Mouse (Mus musculus): ENCODE measurements around the gene Slc2a6. TPM values are rescaled to one million over a fixed set of nuclear protein-coding genes. Genes with fewer than 3 reads are reported as not detected.
A peak's percentile ranks its signal among the peaks of the same experiment; 100 is the strongest.

Slc2a6 gene
- polyA plus RNA-seq, 1 experiment from 2014 or later: 2.9 TPM

GRCm38 (mm10) chr2:27045979-27046770 is 18.4 kb upstream of the Slc2a6 start:
- Histone ChIP-seq H3K27ac (no peak overlapping the region), H3K4me3 (ENCODE audit: inconsistent target) (no peak overlapping the region), H3K36me3 (ENCODE audit: inconsistent target) (no peaks in the 10 kb centered on the region), H3K79me2 (ENCODE audit: inconsistent target) (no peaks in the 10 kb centered on the region)
- WGBS (ENCODE audit: missing documents): 81% methylated on average over 8 of the region's 8 CpGs

GRCm38 (mm10) chr2:27044641-27045040 is 16.8 kb upstream of the Slc2a6 start:
- H3K4me3 ChIP-seq (ENCODE audit: inconsistent target): no peak overlapping the region
- no peaks in the 10 kb centered on the region for H3K36me3 ChIP-seq (ENCODE audit: inconsistent target)
- 76% methylated on average over 3 of the region's 3 CpGs for WGBS (ENCODE audit: missing documents)
- H3K27ac ChIP-seq: no peak overlapping the region
- H3K79me2 ChIP-seq (ENCODE audit: inconsistent target): no peaks in the 10 kb centered on the region

DNA sequence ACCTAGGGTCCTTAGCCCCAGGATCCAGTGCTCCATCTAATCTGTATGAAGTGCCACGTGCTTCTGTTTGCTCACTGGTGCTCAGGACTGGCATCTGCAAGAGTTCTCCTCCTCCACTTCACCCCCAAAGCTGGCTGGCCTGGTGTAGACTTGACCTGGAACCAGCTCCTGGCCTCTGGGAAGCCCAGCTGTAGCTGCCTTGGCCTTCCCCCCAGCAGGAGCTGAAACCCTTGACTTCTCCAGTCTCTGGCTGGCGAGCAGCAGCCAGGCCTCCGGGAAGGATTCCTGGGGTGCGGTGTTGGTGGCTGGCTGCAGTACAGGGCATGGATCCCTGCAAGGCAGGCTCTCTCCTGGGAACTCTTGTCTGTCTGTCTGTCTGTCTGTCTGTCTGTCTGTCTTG is 16.4 kb upstream of the Slc2a6 start:
- H3K79me2 ChIP-seq (ENCODE audit: inconsistent target): no peaks in the 10 kb centered on the region
- no peaks in the 10 kb centered on the region for H3K36me3 ChIP-seq (ENCODE audit: inconsistent target)
- no peak overlapping the region for H3K27ac ChIP-seq
- 92% methylated on average over 4 of the region's 4 CpGs for WGBS (ENCODE audit: missing documents)
- no peak overlapping the region for H3K4me3 ChIP-seq (ENCODE audit: inconsistent target)

- Histone ChIP-seq H3K27ac (no peak overlapping the region), H3K79me2 (ENCODE audit: inconsistent target) (no peaks in the 10 kb centered on the region), H3K36me3 (ENCODE audit: inconsistent target) (no peaks in the 10 kb centered on the region), H3K4me3 (ENCODE audit: inconsistent target) (no peak overlapping the region)
- WGBS (ENCODE audit: missing documents): 68% methylated on average over 2 of the region's 3 CpGs
These were observed 15.7 kb upstream of the Slc2a6 start for GRCm38 (mm10) chr2:27043461-27043860.

GRCm38 (mm10) chr2:27042131-27042844 is 14.5 kb upstream of the Slc2a6 start:
- Histone ChIP-seq H3K4me3 (ENCODE audit: inconsistent target) (no peak overlapping the region), H3K27ac (no peak overlapping the region), H3K36me3 (ENCODE audit: inconsistent target) (no peaks in the 10 kb centered on the region), H3K79me2 (ENCODE audit: inconsistent target) (no peaks in the 10 kb centered on the region)
- 63% methylated on average over 8 of the region's 8 CpGs for WGBS (ENCODE audit: missing documents)

DNA sequence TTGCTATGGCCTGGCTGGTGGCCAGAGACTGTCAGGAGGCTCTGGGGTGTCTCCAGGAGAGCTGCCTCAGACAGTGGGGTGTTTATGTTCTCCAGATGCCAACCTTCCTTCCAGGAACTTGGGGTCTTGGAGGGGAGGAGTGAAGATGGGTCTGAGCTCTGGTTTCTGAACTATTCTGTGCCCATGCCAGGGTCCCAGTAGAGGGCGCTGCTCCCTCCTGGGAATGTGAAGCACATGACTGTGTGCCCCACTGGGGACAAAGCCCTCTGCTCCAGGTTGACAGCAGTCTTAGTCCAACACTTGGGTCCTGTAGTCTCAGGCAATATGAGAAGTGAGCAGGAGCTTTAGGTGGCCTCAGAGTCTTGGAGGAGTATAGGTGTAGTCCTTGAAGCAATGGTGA is 11.5 kb upstream of the Slc2a6 start:
- WGBS (ENCODE audit: missing documents): 11% methylated on average over 1 of the region's 1 CpGs
- no peak overlapping the region for H3K27ac ChIP-seq
- H3K4me3 ChIP-seq (ENCODE audit: inconsistent target): no peak overlapping the region
- no peaks in the 10 kb centered on the region for H3K79me2 ChIP-seq (ENCODE audit: inconsistent target)
- no peaks in the 10 kb centered on the region for H3K36me3 ChIP-seq (ENCODE audit: inconsistent target)

DNA sequence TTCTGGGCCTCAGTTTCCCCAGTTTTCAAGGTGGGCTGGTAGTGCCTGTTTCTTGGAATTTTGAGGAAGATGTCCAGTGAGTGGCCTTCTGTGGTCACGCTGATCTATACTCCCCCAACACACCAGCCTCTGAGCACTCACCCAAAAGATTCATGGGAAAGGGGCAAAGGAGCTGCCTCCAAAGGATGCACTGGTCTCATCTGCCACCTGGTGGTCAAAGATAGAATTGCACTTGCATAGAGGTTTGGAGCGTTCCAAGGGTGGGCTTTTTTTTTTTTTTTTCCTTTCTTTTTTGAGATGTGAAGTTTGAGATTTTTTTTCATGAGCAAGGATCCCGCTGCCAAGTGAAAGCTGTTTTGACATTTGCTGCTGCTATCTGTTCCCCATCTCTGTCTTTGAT is 10.8 kb upstream of the Slc2a6 start:
- Histone ChIP-seq H3K27ac (no peak overlapping the region), H3K79me2 (ENCODE audit: inconsistent target) (no peaks in the 10 kb centered on the region), H3K36me3 (ENCODE audit: inconsistent target) (no peaks in the 10 kb centered on the region), H3K4me3 (ENCODE audit: inconsistent target) (no peak overlapping the region)
- WGBS (ENCODE audit: missing documents): 0% methylated on average over 3 of the region's 3 CpGs

DNA sequence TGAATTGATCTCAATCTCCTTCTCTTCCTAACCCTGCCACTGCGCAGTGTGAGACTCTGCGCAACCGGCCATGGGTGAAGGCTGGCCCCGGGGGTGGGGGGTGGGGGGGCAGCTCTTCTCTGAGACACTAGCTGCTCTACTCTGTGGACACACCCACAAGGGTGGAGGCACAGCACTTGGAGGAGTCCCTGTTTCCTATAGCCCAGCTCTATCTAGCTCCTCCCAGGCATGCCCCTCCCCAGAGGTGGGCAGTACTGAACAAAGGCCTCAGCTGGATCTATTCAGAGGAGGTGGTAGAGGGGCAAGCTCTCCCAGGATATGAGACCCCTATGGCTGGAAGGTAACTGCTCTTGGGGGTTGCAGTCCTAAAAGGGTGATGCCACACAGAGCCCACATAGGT is 9.2 kb upstream of the Slc2a6 start:
- H3K36me3 ChIP-seq (ENCODE audit: inconsistent target): no peaks in the 10 kb centered on the region
- no peak overlapping the region for H3K4me3 ChIP-seq (ENCODE audit: inconsistent target)
- no peaks in the 10 kb centered on the region for H3K79me2 ChIP-seq (ENCODE audit: inconsistent target)
- H3K27ac ChIP-seq: no peak overlapping the region
- WGBS (ENCODE audit: missing documents): 83% methylated on average over 4 of the region's 4 CpGs

- WGBS (ENCODE audit: missing documents): 58% methylated on average over 3 of the region's 3 CpGs
- no peak overlapping the region for H3K4me3 ChIP-seq (ENCODE audit: inconsistent target)
- no peaks in the 10 kb centered on the region for H3K79me2 ChIP-seq (ENCODE audit: inconsistent target)
- H3K27ac ChIP-seq: no peak overlapping the region
- no peaks in the 10 kb centered on the region for H3K36me3 ChIP-seq (ENCODE audit: inconsistent target)
These were observed 8.2 kb upstream of the Slc2a6 start for GRCm38 (mm10) chr2:27036003-27036402.

DNA sequence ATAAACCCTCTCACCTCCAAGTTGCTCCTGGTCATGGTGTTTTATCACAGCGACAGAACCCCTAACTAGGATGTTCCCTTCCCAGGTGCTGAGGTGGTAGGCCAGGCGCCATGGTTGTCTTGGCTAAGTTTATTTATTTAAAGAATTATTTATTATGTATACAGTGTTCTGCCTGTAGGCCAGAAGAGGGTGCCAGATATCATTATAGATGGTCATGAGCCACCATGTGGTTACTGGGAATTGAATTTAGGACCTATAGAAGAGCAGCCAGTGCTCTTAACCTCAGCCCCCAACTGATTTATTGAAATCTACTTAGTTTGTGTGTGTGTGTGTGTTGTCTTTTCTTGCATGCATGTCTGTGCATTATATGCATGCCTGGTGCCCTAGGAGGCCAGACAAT is 4.6 kb upstream of the Slc2a6 start:
- Histone ChIP-seq H3K4me3 (ENCODE audit: inconsistent target) (no peak overlapping the region), H3K79me2 (ENCODE audit: inconsistent target) (peaks cover under 1% of the 10 kb centered on the region; the same call in 1 of the 2 replicates), H3K27ac (no peak overlapping the region), H3K36me3 (ENCODE audit: inconsistent target) (no peaks in the 10 kb centered on the region)
- WGBS (ENCODE audit: missing documents): 63% methylated on average over 2 of the region's 2 CpGs

GRCm38 (mm10) chr2:27028437-27029015 is 728 bp upstream of the Slc2a6 start:
- Histone ChIP-seq H3K27ac (peak overlapping the region; percentile 79), H3K4me3 (ENCODE audit: inconsistent target) (peak overlapping the region; percentile 17; the same call in 1 of the 2 replicates), H3K79me2 (ENCODE audit: inconsistent target) (peaks cover 17% of the 10 kb centered on the region), H3K36me3 (ENCODE audit: inconsistent target) (0 out of 2 replicates have a peak, but pooled peaks cover 7% of the 10 kb centered on the region)
- WGBS (ENCODE audit: missing documents): 5% methylated on average over 4 of the region's 4 CpGs

DNA sequence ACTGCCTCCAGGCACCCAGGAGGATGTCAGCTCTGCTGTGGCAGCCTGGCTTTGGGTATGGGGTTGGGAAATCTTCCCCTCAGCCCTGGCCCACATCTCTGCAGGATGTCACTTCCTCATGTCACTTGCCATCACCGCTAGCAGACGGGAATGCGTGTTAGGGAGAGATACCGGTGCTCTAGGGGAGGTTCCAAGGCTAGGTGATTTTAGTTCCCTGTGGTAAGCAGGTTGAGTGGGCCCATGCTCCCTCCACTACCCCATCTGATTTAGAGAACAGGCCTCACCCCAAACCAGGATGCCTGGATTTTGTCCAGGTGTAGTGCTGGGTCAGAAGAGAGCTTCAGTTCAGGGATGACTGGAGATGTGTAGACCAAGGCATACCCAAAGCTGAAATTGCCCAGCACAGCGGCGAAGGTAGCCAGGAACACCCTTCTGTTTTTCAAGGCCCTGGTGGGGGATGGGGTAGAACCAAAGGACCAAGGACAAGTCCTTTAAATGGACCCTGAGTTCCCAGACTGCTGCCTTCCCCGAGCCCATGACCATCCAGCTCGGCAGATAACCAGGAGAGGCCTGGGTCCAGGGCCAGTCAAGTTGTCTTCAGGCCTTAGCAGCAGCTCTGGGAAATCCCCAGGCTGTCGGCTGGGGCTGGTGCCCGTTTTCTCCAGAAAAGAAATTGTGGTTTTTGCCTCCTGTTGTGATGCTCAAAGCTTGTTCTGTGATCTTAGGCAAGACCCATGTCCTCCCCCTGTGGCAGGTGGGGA is 761 bp downstream of the Slc2a6 start:
- H3K79me2 ChIP-seq (ENCODE audit: inconsistent target): peaks cover 17% of the 10 kb centered on the region
- WGBS (ENCODE audit: missing documents): 32% methylated on average over 10 of the region's 10 CpGs
- peak overlapping the region; percentile 54 for H3K4me3 ChIP-seq (ENCODE audit: inconsistent target)
- peaks cover 17% of the 10 kb centered on the region; the same call in 1 of the 2 replicates for H3K36me3 ChIP-seq (ENCODE audit: inconsistent target)
- H3K27ac ChIP-seq: peak overlapping the region; percentile 60

GRCm38 (mm10) chr2:27026332-27026731 is 1.5 kb downstream of the Slc2a6 start:
- H3K79me2 ChIP-seq (ENCODE audit: inconsistent target): peaks cover 17% of the 10 kb centered on the region
- peak overlapping the region; percentile 60 for H3K27ac ChIP-seq
- 88% methylated on average over 3 of the region's 3 CpGs for WGBS (ENCODE audit: missing documents)
- H3K36me3 ChIP-seq (ENCODE audit: inconsistent target): peaks cover 24% of the 10 kb centered on the region; the same call in 1 of the 2 replicates
- peak overlapping the region; percentile 54 for H3K4me3 ChIP-seq (ENCODE audit: inconsistent target)

- peak overlapping the region; percentile 60 for H3K27ac ChIP-seq
- peaks cover 17% of the 10 kb centered on the region for H3K79me2 ChIP-seq (ENCODE audit: inconsistent target)
- H3K36me3 ChIP-seq (ENCODE audit: inconsistent target): peaks cover 25% of the 10 kb centered on the region; the same call in 1 of the 2 replicates
- WGBS (ENCODE audit: missing documents): 17% methylated on average over 3 of the region's 3 CpGs
- H3K4me3 ChIP-seq (ENCODE audit: inconsistent target): peak overlapping the region; percentile 2; the same call in 1 of the 2 replicates
These were observed 2.3 kb downstream of the Slc2a6 start for GRCm38 (mm10) chr2:27025545-27025944.
